Mouse (Mus musculus) midbrain, embryonic 12.5 days (tissue): ENCODE measurements at regions not wholly inside any gene's neighbourhood (a gene's known extent, or its start where the extent isn't known, plus 50 kb on each side); places are given as distances from the start of the nearest gene placed in this dataset.

Experiments
- ATAC-seq: fragments of 200-750 bp; cut with Nextera tagmentation; 2 replicates; pipeline ENCODE4 v1.8.0; 2017; ENCODE audit warnings: low read depth, moderate TSS enrichment, moderate library complexity; ENCODE audit not compliant: low FRiP score
- H3K27ac ChIP-seq: fragments of 300-500 bp; sonication (generic); replicated peaks from 2 replicates; pipeline ENCODE4 v1.5.1; 2016; ENCODE audit warnings: mild to moderate bottlenecking
- H3K27me3 ChIP-seq: fragments of 300-500 bp; sonication (generic); 2 replicates; pipeline ENCODE4 v1.6.1; 2016; ENCODE audit warnings: mild to moderate bottlenecking
- H3K36me3 ChIP-seq: fragments of 300-500 bp; sonication (generic); 2 replicates; pipeline ENCODE4 v1.6.1; 2016
- H3K4me1 ChIP-seq: fragments of 300-500 bp; sonication (generic); 2 replicates; pipeline ENCODE4 v1.6.1; 2016
- H3K4me2 ChIP-seq: fragments of 300-500 bp; sonication (generic); replicated peaks from 2 replicates; pipeline ENCODE4 v1.6.1; 2016; ENCODE audit warnings: mild to moderate bottlenecking, moderate library complexity
- H3K4me3 ChIP-seq: fragments of 300-500 bp; sonication (generic); 2 replicates; pipeline ENCODE4 v1.5.1; 2016; ENCODE audit warnings: mild to moderate bottlenecking
- H3K9ac ChIP-seq: fragments of 300-500 bp; sonication (generic); replicated peaks from 2 replicates; pipeline ENCODE4 v1.6.1; 2016; ENCODE audit warnings: mild to moderate bottlenecking, moderate library complexity
- H3K9me3 ChIP-seq: fragments of 300-500 bp; sonication (generic); 2 replicates; pipeline ENCODE4 v1.6.1; 2016; ENCODE audit warnings: mild to moderate bottlenecking
- WGBS: fragments of 180-500 bp; shearing (Covaris S2); methylation state at CpG from one replicate; pipeline ENCODE4 v1.1.7; 2016; 5-methylcytosine and 5-hydroxymethylcytosine counted together

GRCm38 (mm10) chr17:27339261-27339660 lies 135.0 kb upstream of the Lemd2 start:
- H3K4me3 ChIP-seq, result no peak overlapping the region
- no peaks in the 10 kb centered on the region; the same call in 1 of the 2 replicates for H3K27me3 ChIP-seq
- no peak overlapping the region for H3K9ac ChIP-seq
- 32% methylated on average over 2 of the region's 2 CpGs for WGBS
- H3K4me2 ChIP-seq, result no peak overlapping the region
- H3K4me1 ChIP-seq, result no peaks in the 10 kb centered on the region
- no peaks in the 10 kb centered on the region for H3K9me3 ChIP-seq
- no peak for ATAC-seq
- H3K27ac ChIP-seq, result no peak overlapping the region
- no peaks in the 10 kb centered on the region for H3K36me3 ChIP-seq

DNA sequence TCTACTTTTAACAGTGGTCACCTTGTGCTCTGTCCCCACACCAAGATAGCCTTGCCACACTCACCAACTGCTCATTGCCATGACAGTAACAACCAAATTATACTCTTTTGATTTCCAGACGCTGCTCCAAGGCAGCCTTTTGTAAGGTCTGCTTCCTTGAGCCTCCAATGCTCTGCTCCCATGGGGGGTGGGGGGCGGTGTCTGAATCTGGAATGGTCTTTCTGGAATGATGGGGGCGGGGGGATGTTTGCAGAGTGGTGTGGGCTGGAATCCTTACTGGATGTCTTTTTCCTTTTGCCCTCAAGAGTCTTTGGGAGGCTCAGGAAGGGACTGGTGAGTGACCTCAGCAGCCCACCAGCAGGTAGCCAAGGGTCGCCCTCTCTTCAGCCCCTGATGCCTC lies 131.4 kb upstream of the Lemd2 start:
- no peaks in the 10 kb centered on the region for H3K4me1 ChIP-seq
- H3K27ac ChIP-seq, result no peak overlapping the region
- no peak overlapping the region for H3K9ac ChIP-seq
- no peak for ATAC-seq
- no peaks in the 10 kb centered on the region for H3K9me3 ChIP-seq
- no peaks in the 10 kb centered on the region for H3K36me3 ChIP-seq
- H3K4me2 ChIP-seq, result no peak overlapping the region
- H3K4me3 ChIP-seq, result no peak overlapping the region
- H3K27me3 ChIP-seq, result no peaks in the 10 kb centered on the region; the same call in 1 of the 2 replicates
- WGBS, result 47% methylated on average over 4 of the region's 4 CpGs

DNA sequence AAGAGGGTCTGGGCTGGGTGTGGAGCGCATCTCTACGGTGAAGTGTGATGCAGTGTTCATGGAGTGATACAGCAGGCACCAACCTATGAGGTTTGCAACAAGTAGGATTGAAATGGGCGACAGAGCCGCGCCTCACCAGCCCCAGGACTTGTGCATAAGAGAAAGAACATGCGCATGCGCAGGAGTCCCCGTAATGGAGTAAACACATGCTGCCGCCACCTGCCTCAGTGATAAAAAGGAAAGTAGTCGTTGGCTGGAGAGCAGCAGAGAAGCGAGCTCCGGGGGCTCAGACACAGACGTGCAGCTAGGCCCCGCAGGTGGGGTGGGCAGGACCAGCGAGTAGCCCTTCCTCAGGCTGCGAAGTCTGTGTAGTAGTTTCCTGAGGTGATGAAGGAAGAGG lies 129.3 kb upstream of the Lemd2 start:
- Histone ChIP-seq H3K27me3 (no peaks in the 10 kb centered on the region; the same call in 1 of the 2 replicates), H3K9me3 (no peaks in the 10 kb centered on the region), H3K9ac (no peak overlapping the region), H3K36me3 (no peaks in the 10 kb centered on the region), H3K4me1 (peaks cover 5% of the 10 kb centered on the region; the same call in 1 of the 2 replicates), H3K27ac (no peak overlapping the region), H3K4me2 (no peak overlapping the region), H3K4me3 (no peak overlapping the region)
- no peak for ATAC-seq
- 81% methylated on average over 16 of the region's 16 CpGs for WGBS

GRCm38 (mm10) chr17:27333141-27333540 lies 128.9 kb upstream of the Lemd2 start:
- no peak overlapping the region for H3K4me3 ChIP-seq
- no peak overlapping the region for H3K4me2 ChIP-seq
- H3K9me3 ChIP-seq, result no peaks in the 10 kb centered on the region
- H3K4me1 ChIP-seq, result peaks cover 5% of the 10 kb centered on the region; the same call in 1 of the 2 replicates
- WGBS, result 82% methylated on average over 6 of the region's 6 CpGs
- H3K27ac ChIP-seq, result no peak overlapping the region
- H3K27me3 ChIP-seq, result no peaks in the 10 kb centered on the region; the same call in 1 of the 2 replicates
- H3K9ac ChIP-seq, result no peak overlapping the region
- ATAC-seq, result no peak
- H3K36me3 ChIP-seq, result no peaks in the 10 kb centered on the region

- Histone ChIP-seq H3K27me3 (peaks cover 3% of the 10 kb centered on the region; the same call in 1 of the 2 replicates), H3K36me3 (no peaks in the 10 kb centered on the region), H3K27ac (no peak overlapping the region), H3K4me3 (no peak overlapping the region), H3K9ac (no peak overlapping the region), H3K4me1 (peaks cover 5% of the 10 kb centered on the region; the same call in 1 of the 2 replicates), H3K4me2 (no peak overlapping the region), H3K9me3 (no peaks in the 10 kb centered on the region)
- WGBS, result 86% methylated on average over 4 of the region's 4 CpGs
- no peak for ATAC-seq
Measured at GRCm38 (mm10) chr17:27332076-27332475, 127.8 kb upstream of the Lemd2 start.

DNA sequence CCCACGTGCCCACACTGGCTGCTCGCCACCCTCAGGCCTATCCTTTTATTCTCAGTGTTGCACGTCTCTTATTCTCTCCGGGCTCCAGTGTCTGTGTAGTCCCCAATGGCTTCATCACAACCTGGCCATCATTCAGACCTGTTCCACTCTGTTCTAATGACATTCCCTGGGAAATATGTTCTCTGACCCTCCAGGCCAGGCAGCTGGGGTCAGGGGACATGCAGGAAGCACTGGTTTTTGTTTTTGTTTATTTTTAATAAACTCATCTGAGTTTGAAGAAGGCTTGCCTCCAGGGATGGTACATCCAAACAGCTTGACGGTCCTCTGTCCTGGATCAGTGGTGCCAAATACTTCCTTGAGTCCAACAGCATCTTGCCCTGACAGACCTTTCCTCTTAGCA lies 127.4 kb upstream of the Lemd2 start:
- H3K27me3 ChIP-seq, result peaks cover 3% of the 10 kb centered on the region; the same call in 1 of the 2 replicates
- no peak overlapping the region for H3K4me3 ChIP-seq
- H3K4me2 ChIP-seq, result no peak overlapping the region
- no peak for ATAC-seq
- H3K4me1 ChIP-seq, result peaks cover 5% of the 10 kb centered on the region; the same call in 1 of the 2 replicates
- H3K27ac ChIP-seq, result no peak overlapping the region
- 82% methylated on average over 5 of the region's 5 CpGs for WGBS
- no peaks in the 10 kb centered on the region for H3K9me3 ChIP-seq
- no peak overlapping the region for H3K9ac ChIP-seq
- no peaks in the 10 kb centered on the region for H3K36me3 ChIP-seq

- WGBS, result 73% methylated on average over 6 of the region's 6 CpGs
- Histone ChIP-seq H3K4me3 (no peak overlapping the region), H3K4me2 (no peak overlapping the region), H3K27me3 (peaks cover 16% of the 10 kb centered on the region), H3K27ac (no peak overlapping the region), H3K9ac (no peak overlapping the region), H3K36me3 (no peaks in the 10 kb centered on the region), H3K9me3 (no peaks in the 10 kb centered on the region), H3K4me1 (peaks cover 12% of the 10 kb centered on the region)
- ATAC-seq, result no peak
Measured at GRCm38 (mm10) chr17:27329791-27330190, 125.5 kb upstream of the Lemd2 start.

GRCm38 (mm10) chr17:27329183-27329582 lies 124.9 kb upstream of the Lemd2 start:
- H3K4me1 ChIP-seq, result peaks cover 13% of the 10 kb centered on the region
- WGBS, result 87% methylated on average over 8 of the region's 8 CpGs
- no peaks in the 10 kb centered on the region for H3K36me3 ChIP-seq
- ATAC-seq, result no peak
- no peaks in the 10 kb centered on the region for H3K9me3 ChIP-seq
- H3K27me3 ChIP-seq, result peaks cover 16% of the 10 kb centered on the region
- H3K4me2 ChIP-seq, result no peak overlapping the region
- no peak overlapping the region for H3K27ac ChIP-seq
- H3K4me3 ChIP-seq, result no peak overlapping the region
- no peak overlapping the region for H3K9ac ChIP-seq

DNA sequence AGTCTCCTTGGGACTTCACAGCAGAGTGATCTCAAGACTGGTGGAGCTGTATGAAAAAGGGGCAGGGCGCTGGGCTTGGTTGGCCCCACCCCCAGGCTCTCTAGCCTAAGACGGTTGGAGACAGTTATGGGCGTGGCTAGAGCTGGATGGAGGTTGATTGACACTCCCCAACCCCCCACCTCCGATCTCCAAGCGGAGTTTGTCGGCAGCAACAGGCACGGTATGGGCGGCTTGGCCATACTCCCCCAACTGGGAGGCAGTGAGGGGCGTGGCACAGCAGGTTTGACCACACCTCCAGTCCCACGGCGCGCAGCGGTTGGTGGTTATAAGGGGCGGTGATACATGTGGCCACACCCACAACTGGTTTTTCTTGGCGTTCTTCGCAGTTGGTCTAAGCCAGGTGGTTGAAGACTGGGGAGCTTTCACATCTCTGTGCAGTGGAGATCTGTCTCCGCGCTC lies 120.8 kb upstream of the Lemd2 start:
- H3K9me3 ChIP-seq, result no peaks in the 10 kb centered on the region
- peak overlapping the region; percentile 48 for H3K4me2 ChIP-seq
- peak; percentile 84 for ATAC-seq
- no peaks in the 10 kb centered on the region for H3K36me3 ChIP-seq
- H3K9ac ChIP-seq, result no peak overlapping the region
- WGBS, result 9% methylated on average over 18 of the region's 18 CpGs
- H3K27me3 ChIP-seq, result peaks cover 25% of the 10 kb centered on the region
- H3K4me1 ChIP-seq, result peaks cover 13% of the 10 kb centered on the region
- peak overlapping the region; percentile 28 for H3K4me3 ChIP-seq
- H3K27ac ChIP-seq, result no peak overlapping the region

GRCm38 (mm10) chr17:27323513-27323912 lies 119.2 kb upstream of the Lemd2 start:
- ATAC-seq, result no peak

GRCm38 (mm10) chr17:27322891-27323509 lies 118.7 kb upstream of the Lemd2 start:
- WGBS, result 76% methylated on average over 6 of the region's 6 CpGs
- Histone ChIP-seq H3K9me3 (no peaks in the 10 kb centered on the region), H3K4me1 (peaks cover 9% of the 10 kb centered on the region), H3K27me3 (peaks cover 25% of the 10 kb centered on the region), H3K36me3 (no peaks in the 10 kb centered on the region), H3K4me3 (no peak overlapping the region), H3K4me2 (no peak overlapping the region), H3K9ac (no peak overlapping the region), H3K27ac (no peak overlapping the region)
- ATAC-seq, result no peak

More at GRCm38 (mm10) chr17:27323513-27323912, 119.2 kb upstream of the Lemd2 start:
- Histone ChIP-seq H3K27ac (no peak overlapping the region), H3K9me3 (no peaks in the 10 kb centered on the region), H3K36me3 (no peaks in the 10 kb centered on the region), H3K27me3 (peaks cover 25% of the 10 kb centered on the region), H3K4me1 (peaks cover 8% of the 10 kb centered on the region), H3K4me3 (no peak overlapping the region), H3K4me2 (no peak overlapping the region), H3K9ac (no peak overlapping the region)
- WGBS, result 73% methylated on average over 2 of the region's 2 CpGs

GRCm38 (mm10) chr17:27318969-27319695 lies 114.9 kb upstream of the Lemd2 start:
- no peak overlapping the region for H3K27ac ChIP-seq
- H3K4me3 ChIP-seq, result no peak overlapping the region
- H3K9ac ChIP-seq, result no peak overlapping the region
- ATAC-seq, result no peak
- H3K4me1 ChIP-seq, result peaks cover 35% of the 10 kb centered on the region
- 74% methylated on average over 7 of the region's 7 CpGs for WGBS
- H3K9me3 ChIP-seq, result no peaks in the 10 kb centered on the region
- H3K4me2 ChIP-seq, result no peak overlapping the region
- peaks cover 9% of the 10 kb centered on the region; the same call in 1 of the 2 replicates for H3K27me3 ChIP-seq
- no peaks in the 10 kb centered on the region for H3K36me3 ChIP-seq
